Mouse (Mus musculus): ENCODE data around the gene Ccdc30. TPM values are rescaled to one million over a fixed set of nuclear protein-coding genes. Genes with fewer than 3 reads are reported as not detected.

Gene Ccdc30
- total and polyA plus RNA-seq, 3 experiments = not detected

DNA sequence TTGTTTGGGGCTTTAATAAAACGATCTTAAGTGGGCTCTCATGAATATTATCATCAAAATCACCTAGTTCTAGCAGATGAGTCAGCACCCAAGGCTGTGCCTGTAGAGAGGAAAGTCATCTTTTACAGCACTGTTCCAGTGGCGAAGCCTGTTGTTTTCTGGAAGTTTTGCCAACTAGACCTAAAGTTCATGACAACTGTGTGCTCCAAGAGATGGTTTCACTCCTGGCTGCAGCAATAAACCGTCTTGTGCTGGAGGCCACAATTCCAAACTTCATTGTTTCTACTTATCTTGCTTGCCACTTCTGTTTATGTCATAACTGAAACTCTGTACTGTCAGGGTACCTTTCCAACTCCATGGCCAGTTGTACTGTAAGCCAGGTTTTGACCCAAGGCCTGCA lies 1.9 kb upstream of the Ccdc30 start:
- Histone ChIP-seq H3K27me3 (ENCODE audit: control insufficient read depth in 1 of 2, insufficient read depth in 2 of 2, low read length in 2 of 2) (0 out of 4 replicates have a peak, but pooled peaks cover 0 to 1% of the 10 kb centered on the region in 2 experiments), H3K4me3 (ENCODE audit: control insufficient read depth in 1 of 2, insufficient read depth in 1 of 2, low read depth in 2 of 2, low read length in 2 of 2) (no peak overlapping the region), H3K27ac (ENCODE audit: control insufficient read depth, low read depth, low read length) (peak overlapping the region; percentile 4; the same call in 1 of the 2 replicates), H3K79me2 (ENCODE audit: control insufficient read depth, insufficient read depth, low read length, poor library complexity) (no peaks in the 10 kb centered on the region; the same call in 1 of the 2 replicates), H3K4me1 (ENCODE audit: control insufficient read depth in 1 of 2, insufficient read depth in 2 of 2, low read length in 2 of 2) (peaks cover 2 to 24% of the 10 kb centered on the region in 2 experiments), H3K9me3 (replicated peaks; ENCODE audit: insufficient read depth, low read length) (no peaks in the 10 kb centered on the region), H3K9ac (ENCODE audit: control insufficient read depth, low read depth, low read length, poor library complexity, severe bottlenecking) (no peak overlapping the region), H3K36me3 (ENCODE audit: control insufficient read depth in 1 of 2, insufficient read depth in 2 of 2, low read length in 2 of 2) (peaks cover 0 to 20% of the 10 kb centered on the region in 2 experiments; a peak in 2 of 4 replicates)
- no peak for TF ChIP-seq GATA1 (IDR thresholded peaks at IDR 0.05; ENCODE audit: low read depth, low read length)
- no peak for TF ChIP-seq HCFC1 (IDR thresholded peaks at IDR 0.05; ENCODE audit: low read depth, low read length)
- TF ChIP-seq MXI1 (IDR thresholded peaks at IDR 0.05; ENCODE audit: low read depth, low read length) = no peak
- TF ChIP-seq EP300 (IDR thresholded peaks at IDR 0.05; ENCODE audit: low read depth in 1 of 2, low read length in 2 of 2) = no peak
- TF ChIP-seq USF2 (IDR thresholded peaks at IDR 0.05; ENCODE audit: borderline replicate concordance in 1 of 2, insufficient read depth in 1 of 2, low read depth in 1 of 2, low read length in 2 of 2) = no peak
- TF ChIP-seq USF1 (IDR thresholded peaks at IDR 0.05; ENCODE audit: low read depth, low read length) = no peak
- no peak for TF ChIP-seq BHLHE40 (IDR thresholded peaks at IDR 0.05; ENCODE audit: borderline replicate concordance, low read depth, low read length)
- no peak for TF ChIP-seq ZKSCAN1 (IDR thresholded peaks at IDR 0.05; ENCODE audit: low read depth, low read length)
- TF ChIP-seq POLR2AphosphoS5 (IDR thresholded peaks at IDR 0.05; ENCODE audit: borderline replicate concordance, low read depth, low read length) = no peak
- TF ChIP-seq ZMIZ1 (IDR thresholded peaks at IDR 0.05; ENCODE audit: low read depth, low read length) = no peak
- no peak for TF ChIP-seq MYC (IDR thresholded peaks at IDR 0.05; ENCODE audit: low read depth, low read length)
- no peak for TF ChIP-seq MEF2A (IDR thresholded peaks at IDR 0.05; ENCODE audit: extremely low read depth, insufficient replicate concordance, low read depth, low read length, poor library complexity, severe bottlenecking)
- no peak for TF ChIP-seq NRF1 (IDR thresholded peaks at IDR 0.05; ENCODE audit: insufficient read depth, low read depth, low read length, poor library complexity, severe bottlenecking)
- TF ChIP-seq POLR2A (IDR thresholded peaks at IDR 0.05; ENCODE audit: control insufficient read depth in 1 of 2, insufficient read depth in 1 of 2, low read depth in 1 of 2, low read length in 2 of 2, poor library complexity in 1 of 2) = no peak
- TF ChIP-seq CHD1 (IDR thresholded peaks at IDR 0.05; ENCODE audit: low read depth, low read length) = no peak
- TF ChIP-seq RAD21 (IDR thresholded peaks at IDR 0.05; ENCODE audit: low read depth, low read length) = no peak
- no peak for TF ChIP-seq KAT2A (conservative IDR thresholded peaks at IDR 0.05; ENCODE audit: low read depth, low read length)
- TF ChIP-seq POLR2AphosphoS2 (IDR thresholded peaks at IDR 0.05; ENCODE audit: low read length) = no peak
- no peak for TF ChIP-seq MYB (IDR thresholded peaks at IDR 0.05; ENCODE audit: low read depth, low read length)
- DNase-seq (ENCODE audit: low read depth, low spot score) = peak; percentile 31

DNA sequence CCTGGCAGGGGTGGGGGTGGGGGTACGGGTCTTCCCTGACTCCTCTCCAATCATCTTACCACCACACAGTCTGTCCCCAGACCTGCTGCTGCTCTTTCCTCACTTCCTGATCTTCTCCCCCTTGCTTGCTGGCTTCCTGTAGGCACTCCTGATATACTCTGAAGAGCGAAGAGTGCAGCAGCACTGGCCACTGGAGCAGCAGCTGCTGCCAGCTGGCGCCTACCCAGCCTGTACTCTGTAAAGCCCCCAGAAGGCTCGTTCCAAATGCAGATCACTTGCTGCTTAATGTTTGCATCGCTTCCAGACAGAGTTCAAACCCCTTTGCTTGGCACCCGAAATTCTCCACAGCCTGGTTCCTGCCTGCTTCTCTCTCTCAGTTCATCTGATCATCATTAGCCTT lies 2.5 kb downstream of the Ccdc30 start:
- Histone ChIP-seq H3K4me1 (ENCODE audit: control insufficient read depth in 1 of 2, insufficient read depth in 2 of 2, low read length in 2 of 2) (peaks cover 2 to 13% of the 10 kb centered on the region in 2 experiments), H3K27ac (ENCODE audit: control insufficient read depth, low read depth, low read length) (no peak overlapping the region), H3K4me3 (ENCODE audit: control insufficient read depth in 1 of 2, insufficient read depth in 1 of 2, low read depth in 2 of 2, low read length in 2 of 2) (no peak overlapping the region), H3K9me3 (replicated peaks; ENCODE audit: insufficient read depth, low read length) (no peaks in the 10 kb centered on the region), H3K79me2 (ENCODE audit: control insufficient read depth, insufficient read depth, low read length, poor library complexity) (no peaks in the 10 kb centered on the region), H3K36me3 (ENCODE audit: control insufficient read depth in 1 of 2, insufficient read depth in 2 of 2, low read length in 2 of 2) (peaks cover 0 to 12% of the 10 kb centered on the region in 2 experiments; a peak in 2 of 4 replicates), H3K9ac (ENCODE audit: control insufficient read depth, low read depth, low read length, poor library complexity, severe bottlenecking) (no peak overlapping the region), H3K27me3 (ENCODE audit: control insufficient read depth in 1 of 2, insufficient read depth in 2 of 2, low read length in 2 of 2) (peaks cover 0 to 1% of the 10 kb centered on the region in 2 experiments; a peak in 1 of 4 replicates)
- no peak for DNase-seq (ENCODE audit: low read depth, low spot score)
- no peak for TF ChIP-seq UBTF (IDR thresholded peaks at IDR 0.05; ENCODE audit: borderline replicate concordance, insufficient read depth, low read depth, low read length)
- TF ChIP-seq MAZ (IDR thresholded peaks at IDR 0.05; ENCODE audit: low read depth, low read length) = no peak
- no peak for TF ChIP-seq TBP (IDR thresholded peaks at IDR 0.05; ENCODE audit: low read depth, low read length)
- no peak for TF ChIP-seq POLR2A (IDR thresholded peaks at IDR 0.05; ENCODE audit: control insufficient read depth in 1 of 2, insufficient read depth in 1 of 2, low read depth in 1 of 2, low read length in 2 of 2, poor library complexity in 1 of 2)
- no peak for TF ChIP-seq GATA1 (IDR thresholded peaks at IDR 0.05; ENCODE audit: low read depth, low read length)
- no peak for TF ChIP-seq POLR2AphosphoS2 (IDR thresholded peaks at IDR 0.05; ENCODE audit: low read length)
- TF ChIP-seq NRF1 (IDR thresholded peaks at IDR 0.05; ENCODE audit: insufficient read depth, low read depth, low read length, poor library complexity, severe bottlenecking) = no peak
- TF ChIP-seq MXI1 (IDR thresholded peaks at IDR 0.05; ENCODE audit: low read depth, low read length) = no peak
- TF ChIP-seq RAD21 (IDR thresholded peaks at IDR 0.05; ENCODE audit: low read depth, low read length) = no peak
- TF ChIP-seq MAFK (IDR thresholded peaks at IDR 0.05; ENCODE audit: borderline replicate concordance, low read depth, low read length) = no peak
- TF ChIP-seq EP300 (IDR thresholded peaks at IDR 0.05; ENCODE audit: low read depth in 1 of 2, low read length in 2 of 2) = no peak
- TF ChIP-seq MAX (IDR thresholded peaks at IDR 0.05; ENCODE audit: low read length) = no peak
- TF ChIP-seq TAL1 (IDR thresholded peaks at IDR 0.05; ENCODE audit: low read length) = no peak
- TF ChIP-seq SIN3A (IDR thresholded peaks at IDR 0.05; ENCODE audit: low read length) = no peak
- TF ChIP-seq MEF2A (IDR thresholded peaks at IDR 0.05; ENCODE audit: extremely low read depth, insufficient replicate concordance, low read depth, low read length, poor library complexity, severe bottlenecking) = no peak
- TF ChIP-seq MYC (IDR thresholded peaks at IDR 0.05; ENCODE audit: low read depth, low read length) = no peak
- no peak for TF ChIP-seq E2F4 (IDR thresholded peaks at IDR 0.05; ENCODE audit: borderline replicate concordance, low read depth, low read length)
- TF ChIP-seq USF2 (IDR thresholded peaks at IDR 0.05; ENCODE audit: borderline replicate concordance in 1 of 2, insufficient read depth in 1 of 2, low read depth in 1 of 2, low read length in 2 of 2) = no peak
- TF ChIP-seq SMC3 (IDR thresholded peaks at IDR 0.05; ENCODE audit: low read depth, low read length) = no peak
- no peak for TF ChIP-seq JUND (IDR thresholded peaks at IDR 0.05; ENCODE audit: low read depth, low read length)
